Mouse (Mus musculus): ENCODE measurements around the gene Fgd2. TPM values are rescaled to one million over a fixed set of nuclear protein-coding genes. Genes with fewer than 3 reads are reported as not detected.

Fgd2 gene
- polyA plus RNA-seq, 1 experiment from 2014 or later = 5.9 TPM

DNA sequence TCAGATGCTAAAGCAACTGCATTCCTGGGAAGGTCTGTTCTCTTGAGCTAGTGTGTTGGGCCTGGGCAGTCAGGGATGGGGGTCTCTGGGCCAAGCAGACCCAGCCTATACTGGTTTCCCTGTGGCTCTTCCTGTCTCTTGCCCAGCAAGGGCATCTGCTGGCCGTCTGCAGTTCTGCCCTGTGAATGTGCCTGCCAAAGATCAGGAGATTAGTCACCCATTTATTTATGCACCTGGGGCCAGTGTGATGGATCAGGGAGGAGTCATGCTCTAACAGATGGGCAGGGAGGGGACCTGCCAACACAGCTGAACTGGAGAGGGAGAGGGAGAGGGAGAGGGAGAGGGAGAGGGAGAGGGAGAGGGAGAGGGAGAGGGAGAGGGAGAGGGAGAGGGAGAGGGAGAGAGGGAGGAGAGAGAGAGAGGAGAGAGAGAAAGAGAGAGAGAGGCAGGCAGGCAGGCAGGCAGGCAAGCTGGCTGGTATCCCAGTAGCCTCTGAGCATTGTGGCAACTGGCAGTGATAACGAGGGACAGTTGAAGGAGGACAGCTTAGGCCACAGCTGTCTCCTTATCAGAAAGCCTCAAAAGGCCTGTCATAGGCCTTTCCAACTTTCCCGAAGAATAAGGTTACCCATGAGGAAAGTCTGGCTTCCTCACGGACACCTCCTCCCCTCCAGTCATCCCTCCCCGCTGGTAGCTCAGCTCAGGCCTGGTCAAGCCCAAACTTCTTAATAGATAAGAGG lies 29.9 kb upstream of the Fgd2 start:
- H3K4me2 ChIP-seq (replicated peaks; ENCODE audit: low read depth) = no peak overlapping the region
- 0 out of 2 replicates have a peak, but pooled peaks cover 2% of the 10 kb centered on the region for H3K4me1 ChIP-seq (replicated peaks; ENCODE audit: control insufficient read depth, insufficient read depth)
- ATAC-seq (ENCODE audit: low FRiP score, low TSS enrichment) = peak; percentile 38; the same call in 1 of the 2 replicates
- H3K27me3 ChIP-seq (ENCODE audit: control insufficient read depth, insufficient read depth, low read length) = no peaks in the 10 kb centered on the region
- H3K4me3 ChIP-seq (ENCODE audit: low read depth, low read length) = no peak overlapping the region
- peak overlapping the region; percentile 65 for H3K27ac ChIP-seq (replicated peaks)
- no peak for DNase-seq (ENCODE audit: low spot score)
- H3K36me3 ChIP-seq (ENCODE audit: control insufficient read depth, insufficient read depth, low read length) = peaks cover 26% of the 10 kb centered on the region
- no peaks in the 10 kb centered on the region for H3K9me3 ChIP-seq (ENCODE audit: control insufficient read depth, low read length)
- no peak overlapping the region for H3K9ac ChIP-seq (ENCODE audit: low read length)
- 21% methylated on average over 5 of the region's 5 CpGs for WGBS
- no peak for TF ChIP-seq EP300 (optimal IDR thresholded peaks at IDR 0.05)
- TF ChIP-seq CTCF (IDR thresholded peaks at IDR 0.05; ENCODE audit: low read depth) = peak; percentile 44

DNA sequence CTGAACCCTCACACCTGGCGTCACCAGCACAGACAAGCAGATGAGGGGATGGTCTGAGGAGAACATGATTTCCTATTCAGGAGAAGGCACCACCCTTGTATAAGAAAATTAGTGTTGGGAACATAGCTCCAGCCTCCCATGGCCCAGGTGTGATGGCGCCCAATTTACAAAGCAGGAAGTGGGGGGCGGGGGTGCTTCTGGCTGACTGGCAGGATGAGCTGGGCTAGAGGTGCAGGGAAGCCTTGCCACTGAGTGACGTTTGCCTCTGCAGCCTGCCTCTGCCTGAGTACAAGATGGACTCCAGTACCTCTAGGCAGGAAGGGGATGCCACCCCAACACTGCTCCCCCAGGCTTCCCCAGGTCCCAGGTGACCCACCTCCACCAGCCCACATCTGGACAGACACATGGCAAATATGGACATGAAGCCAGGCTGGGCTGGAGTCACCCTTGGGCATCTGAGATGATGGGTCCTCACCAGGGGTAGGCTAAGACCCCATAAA lies 28.5 kb upstream of the Fgd2 start:
- H3K27ac ChIP-seq (replicated peaks) = no peak overlapping the region
- no peaks in the 10 kb centered on the region for H3K4me1 ChIP-seq (replicated peaks; ENCODE audit: control insufficient read depth, insufficient read depth)
- no peak for DNase-seq (ENCODE audit: low spot score)
- WGBS = 72% methylated on average over 4 of the region's 4 CpGs
- H3K27me3 ChIP-seq (ENCODE audit: control insufficient read depth, insufficient read depth, low read length) = no peaks in the 10 kb centered on the region
- H3K4me3 ChIP-seq (ENCODE audit: low read depth, low read length) = no peak overlapping the region
- no peaks in the 10 kb centered on the region for H3K9me3 ChIP-seq (ENCODE audit: control insufficient read depth, low read length)
- ATAC-seq (ENCODE audit: low FRiP score, low TSS enrichment) = no peak
- H3K36me3 ChIP-seq (ENCODE audit: control insufficient read depth, insufficient read depth, low read length) = peaks cover 26% of the 10 kb centered on the region
- 0 out of 2 replicates have a peak overlapping the region, but pooled peaks have one; percentile 4 for H3K9ac ChIP-seq (ENCODE audit: low read length)
- no peak overlapping the region for H3K4me2 ChIP-seq (replicated peaks; ENCODE audit: low read depth)
- TF ChIP-seq EP300 (optimal IDR thresholded peaks at IDR 0.05) (no peak), CTCF (IDR thresholded peaks at IDR 0.05; ENCODE audit: low read depth) (no peak)

DNA sequence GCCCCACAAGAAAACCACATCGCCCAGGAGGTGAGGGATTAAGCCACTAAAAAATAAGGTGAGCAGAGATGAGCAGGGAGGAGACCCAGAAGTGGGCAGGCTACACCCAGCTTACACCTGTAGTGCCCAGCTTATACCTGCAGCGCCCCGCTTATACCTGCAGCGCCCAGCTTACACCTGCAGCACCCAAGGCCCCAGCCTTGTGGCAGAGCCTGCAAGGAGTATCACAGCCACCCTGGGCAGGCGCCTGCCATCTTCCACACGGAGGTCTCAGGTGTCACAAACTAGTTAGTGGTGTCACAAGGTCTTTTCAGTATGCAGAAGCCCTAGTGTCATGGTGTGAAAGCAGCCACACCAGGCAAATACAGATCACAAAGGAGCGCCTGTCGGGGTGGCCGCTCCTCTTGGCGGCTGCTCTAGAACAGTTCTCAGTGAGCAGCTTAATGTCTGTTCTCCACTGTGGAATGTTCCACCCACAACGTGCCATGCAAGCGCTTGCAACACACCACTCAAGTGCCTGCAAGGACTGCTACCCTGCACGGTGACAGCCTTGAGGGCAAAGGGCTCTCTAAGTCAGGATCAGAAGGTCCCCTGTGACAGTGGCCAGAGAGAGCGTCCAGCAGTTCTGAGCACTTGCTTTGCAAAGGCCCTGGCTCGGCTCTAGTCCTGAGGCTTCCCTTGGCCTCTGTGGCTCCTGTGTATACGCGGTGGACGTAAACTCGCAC lies 24.3 kb upstream of the Fgd2 start:
- Histone ChIP-seq H3K9ac (ENCODE audit: low read length) (no peak overlapping the region), H3K27ac (replicated peaks) (no peak overlapping the region), H3K4me3 (ENCODE audit: low read depth, low read length) (no peak overlapping the region), H3K4me2 (replicated peaks; ENCODE audit: low read depth) (no peak overlapping the region), H3K9me3 (ENCODE audit: control insufficient read depth, low read length) (no peaks in the 10 kb centered on the region), H3K27me3 (ENCODE audit: control insufficient read depth, insufficient read depth, low read length) (no peaks in the 10 kb centered on the region), H3K4me1 (replicated peaks; ENCODE audit: control insufficient read depth, insufficient read depth) (no peaks in the 10 kb centered on the region), H3K36me3 (ENCODE audit: control insufficient read depth, insufficient read depth, low read length) (peaks cover 43% of the 10 kb centered on the region)
- DNase-seq (ENCODE audit: low spot score) = no peak
- no peak for TF ChIP-seq EP300 (optimal IDR thresholded peaks at IDR 0.05)
- TF ChIP-seq CTCF (IDR thresholded peaks at IDR 0.05; ENCODE audit: low read depth) = no peak
- 91% methylated on average over 19 of the region's 19 CpGs for WGBS
- no peak for ATAC-seq (ENCODE audit: low FRiP score, low TSS enrichment)

DNA sequence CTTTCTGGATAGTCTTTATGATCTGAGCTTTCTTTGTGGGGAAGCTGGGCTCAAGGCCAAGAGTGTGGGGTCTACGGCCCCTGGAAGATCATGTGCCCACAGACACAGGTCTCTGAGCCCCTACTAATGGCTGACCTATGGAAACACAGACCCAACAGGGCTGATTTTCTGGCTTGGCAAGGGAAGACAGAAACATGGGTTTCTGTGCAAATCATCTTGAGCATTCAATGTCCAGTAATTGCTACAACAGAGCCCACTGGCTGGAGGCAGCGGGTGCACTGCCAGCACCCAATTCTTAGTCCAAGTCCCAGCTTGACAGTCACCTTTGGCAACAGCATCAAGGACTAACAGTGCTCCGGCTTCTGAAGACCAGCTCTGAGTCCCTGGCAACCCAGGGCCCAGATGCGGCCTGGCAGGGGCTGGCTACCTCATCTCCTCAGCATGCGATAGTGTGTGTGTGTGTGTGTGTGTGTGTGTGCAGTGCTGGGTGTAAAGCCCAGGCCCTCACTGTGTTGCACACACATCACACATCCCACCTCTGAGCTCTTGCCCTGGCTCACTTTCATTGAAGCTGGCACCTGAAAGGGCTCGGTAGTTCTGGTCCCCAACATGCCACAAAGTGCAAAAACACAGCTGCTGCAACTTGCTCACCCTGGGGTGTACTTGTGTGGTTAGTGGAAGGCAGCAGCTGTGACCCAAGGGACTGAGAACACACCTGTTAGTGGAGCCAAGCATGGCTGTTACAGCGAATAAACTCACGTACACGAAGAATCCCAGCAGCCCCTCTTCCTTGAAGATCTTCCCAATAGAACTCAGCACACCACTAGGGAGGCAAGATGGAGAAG lies 22.5 kb upstream of the Fgd2 start:
- Histone ChIP-seq H3K4me1 (replicated peaks; ENCODE audit: control insufficient read depth, insufficient read depth) (peaks cover 2% of the 10 kb centered on the region; the same call in 1 of the 2 replicates), H3K36me3 (ENCODE audit: control insufficient read depth, insufficient read depth, low read length) (peaks cover 27% of the 10 kb centered on the region), H3K9me3 (ENCODE audit: control insufficient read depth, low read length) (no peaks in the 10 kb centered on the region), H3K9ac (ENCODE audit: low read length) (no peak overlapping the region), H3K27me3 (ENCODE audit: control insufficient read depth, insufficient read depth, low read length) (no peaks in the 10 kb centered on the region), H3K4me2 (replicated peaks; ENCODE audit: low read depth) (no peak overlapping the region), H3K4me3 (ENCODE audit: low read depth, low read length) (no peak overlapping the region), H3K27ac (replicated peaks) (no peak overlapping the region)
- 89% methylated on average over 9 of the region's 9 CpGs for WGBS
- DNase-seq (ENCODE audit: low spot score) (no peak), ATAC-seq (ENCODE audit: low FRiP score, low TSS enrichment) (no peak)
- no peak for TF ChIP-seq EP300 (optimal IDR thresholded peaks at IDR 0.05)
- TF ChIP-seq CTCF (IDR thresholded peaks at IDR 0.05; ENCODE audit: low read depth) = no peak

DNA sequence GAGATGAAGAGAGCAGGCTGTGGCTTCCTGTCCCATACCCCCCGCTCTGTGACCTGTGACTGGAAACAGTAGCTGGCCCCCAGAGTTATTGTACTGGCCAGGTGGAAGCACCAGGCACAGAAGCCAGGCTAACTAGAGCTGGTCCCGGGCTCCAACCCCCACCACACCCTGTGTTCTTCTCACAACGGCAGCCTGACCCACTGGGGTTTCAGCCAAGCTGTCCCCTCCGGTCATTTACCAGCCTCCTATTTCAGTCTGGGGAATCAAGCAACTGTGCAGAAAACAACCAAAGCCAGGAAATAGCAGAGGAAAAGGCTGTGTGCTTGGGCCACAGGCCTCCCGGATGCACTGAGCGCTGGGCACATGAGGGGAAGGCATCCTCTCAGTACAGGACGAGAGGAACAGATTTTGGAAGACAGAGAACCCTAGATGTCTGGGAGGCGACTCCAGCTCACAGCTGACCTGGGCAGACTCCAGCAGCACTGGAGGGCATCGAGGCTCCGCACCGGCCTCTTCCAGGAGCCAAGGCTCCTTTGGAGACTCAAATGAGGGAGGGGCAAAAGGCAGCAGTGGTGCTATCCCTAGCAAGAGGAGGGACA lies 21.4 kb upstream of the Fgd2 start:
- Histone ChIP-seq H3K36me3 (ENCODE audit: control insufficient read depth, insufficient read depth, low read length) (peaks cover 21% of the 10 kb centered on the region), H3K27ac (replicated peaks) (peak overlapping the region; percentile 24; the same call in 1 of the 2 replicates), H3K4me1 (replicated peaks; ENCODE audit: control insufficient read depth, insufficient read depth) (peaks cover 2% of the 10 kb centered on the region; the same call in 1 of the 2 replicates), H3K9ac (ENCODE audit: low read length) (no peak overlapping the region), H3K4me3 (ENCODE audit: low read depth, low read length) (no peak overlapping the region), H3K9me3 (ENCODE audit: control insufficient read depth, low read length) (no peaks in the 10 kb centered on the region), H3K27me3 (ENCODE audit: control insufficient read depth, insufficient read depth, low read length) (no peaks in the 10 kb centered on the region), H3K4me2 (replicated peaks; ENCODE audit: low read depth) (no peak overlapping the region)
- DNase-seq (ENCODE audit: low spot score) = no peak
- TF ChIP-seq CTCF (IDR thresholded peaks at IDR 0.05; ENCODE audit: low read depth) (no peak), EP300 (optimal IDR thresholded peaks at IDR 0.05) (no peak)
- no peak for ATAC-seq (ENCODE audit: low FRiP score, low TSS enrichment)
- WGBS = 76% methylated on average over 11 of the region's 11 CpGs

Measured in stomach, postnatal 0 days (tissue).